Mouse (Mus musculus) G1E (cell line): ENCODE results near the gene Fgf4. TPM values are rescaled to one million over a fixed set of nuclear protein-coding genes. Genes with fewer than 3 reads are reported as not detected.
"Not testable (repeated sequence)": the region's sequence is repeated elsewhere in the genome, so short reads cannot be mapped to it uniquely, and the experiment has no call there.

Experiments used
- ATAC-seq: 2 replicates; pipeline ENCODE4 v1.8.0; 2016; ENCODE audit warnings: mild to moderate bottlenecking; ENCODE audit not compliant: insufficient number of reproducible peaks, poor library complexity, low FRiP score, severe bottlenecking; ENCODE audit errors: extremely low read depth
- DNase-seq: peaks from one replicate; pipeline ENCODE4 v3.0.0; 2012; ENCODE audit warnings: low spot score
- H3K27me3 ChIP-seq: 2 replicates; pipeline ENCODE4 v1.6.1; 2012; ENCODE audit warnings: mild to moderate bottlenecking, low read length, inconsistent platforms; ENCODE audit not compliant: insufficient read depth
- H3K36me3 ChIP-seq: replicated peaks from 2 replicates; pipeline ENCODE3; 2012; ENCODE audit warnings: mild to moderate bottlenecking, inconsistent platforms
- H3K4me1 ChIP-seq: 2 replicates; pipeline ENCODE4 v1.6.1; 2012; ENCODE audit warnings: low read depth, low read length, inconsistent platforms, mixed read lengths; ENCODE audit not compliant: insufficient read depth
- H3K4me3 ChIP-seq: 2 replicates; pipeline ENCODE4 v1.5.1; 2012; ENCODE audit warnings: low read depth, mild to moderate bottlenecking, inconsistent platforms, low read length, moderate library complexity, mixed read lengths
- H3K9me3 ChIP-seq: replicated peaks from 2 replicates; pipeline ENCODE4 v1.6.1; 2012; ENCODE audit warnings: inconsistent platforms
- CTCF ChIP-seq: IDR thresholded peaks from 2 replicates; pipeline ENCODE4 v1.5.1; 2012; ENCODE audit warnings: low read depth, low read length, inconsistent platforms, mixed read lengths
- GATA1 ChIP-seq: IDR thresholded peaks from 2 replicates; pipeline ENCODE4 v1.6.1; 2012; ENCODE audit warnings: borderline replicate concordance, low read length, inconsistent platforms, mixed read lengths
- GATA2 ChIP-seq: IDR thresholded peaks from 2 replicates; pipeline ENCODE4 v1.6.1; 2012; ENCODE audit warnings: low read depth, low read length, inconsistent platforms, borderline replicate concordance
- POLR2AphosphoS5 ChIP-seq: IDR thresholded peaks from 2 replicates; pipeline ENCODE4 v1.6.1; 2012; ENCODE audit warnings: low read depth, low read length, inconsistent platforms; ENCODE audit not compliant: insufficient replicate concordance
- TAL1 ChIP-seq: conservative IDR thresholded peaks from 2 replicates; pipeline ENCODE4 v1.6.1; 2012; ENCODE audit warnings: low read depth, low read length, inconsistent platforms, mixed read lengths
- polyA plus RNA-seq: library from polyadenylated mRNA; stranded (reverse); fragments of >175 nt; gene quantifications from 2 replicates; pipeline ENCODE4 v1.2.3, GENCODE M21; 2012
- total RNA-seq, 2 experiments: library from RNA; stranded (forward) in 1 of 2; stranded (reverse) in 1 of 2; fragments of 200-1000 nt in 1 of 2; fragments of >200 nt in 1 of 2; fragmentation: Nextera tagmentation in 1 of 2; gene quantifications; 2 replicates each; pipeline ENCODE4 v1.2.3; 2014 to 2017

Gene Fgf4
- total and polyA plus RNA-seq, 3 experiments = not detected

DNA sequence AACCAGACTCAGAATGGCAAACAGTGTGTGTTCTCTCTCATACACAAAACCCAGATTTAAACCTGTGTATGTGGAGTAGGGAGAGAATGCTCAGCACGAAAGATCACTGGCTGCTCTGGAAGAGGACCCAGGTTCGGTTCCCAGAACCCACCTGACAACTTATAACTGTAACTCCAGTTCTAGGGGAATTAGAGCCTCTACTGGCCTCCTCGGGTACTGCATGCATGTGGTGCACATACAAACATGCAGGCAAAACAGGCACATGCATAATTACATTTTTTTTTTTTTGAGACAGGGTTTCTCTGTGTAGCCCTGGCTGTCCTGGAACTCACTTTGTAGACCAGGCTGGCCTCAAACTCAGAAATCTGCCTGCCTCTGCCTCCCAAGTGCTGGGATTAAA, 58.3 kb downstream of the Fgf4 start:
- not testable (repeated sequence) for H3K4me3 ChIP-seq, DNase-seq, H3K27me3 ChIP-seq, ATAC-seq, H3K9me3 ChIP-seq
- 0 out of 2 replicates have a peak, but pooled peaks have one; percentile 23 for TF ChIP-seq CTCF
- Histone ChIP-seq H3K36me3 (peaks cover 62% of the 10 kb centered on the region), H3K4me1 (peaks cover 37% of the 10 kb centered on the region)

DNA sequence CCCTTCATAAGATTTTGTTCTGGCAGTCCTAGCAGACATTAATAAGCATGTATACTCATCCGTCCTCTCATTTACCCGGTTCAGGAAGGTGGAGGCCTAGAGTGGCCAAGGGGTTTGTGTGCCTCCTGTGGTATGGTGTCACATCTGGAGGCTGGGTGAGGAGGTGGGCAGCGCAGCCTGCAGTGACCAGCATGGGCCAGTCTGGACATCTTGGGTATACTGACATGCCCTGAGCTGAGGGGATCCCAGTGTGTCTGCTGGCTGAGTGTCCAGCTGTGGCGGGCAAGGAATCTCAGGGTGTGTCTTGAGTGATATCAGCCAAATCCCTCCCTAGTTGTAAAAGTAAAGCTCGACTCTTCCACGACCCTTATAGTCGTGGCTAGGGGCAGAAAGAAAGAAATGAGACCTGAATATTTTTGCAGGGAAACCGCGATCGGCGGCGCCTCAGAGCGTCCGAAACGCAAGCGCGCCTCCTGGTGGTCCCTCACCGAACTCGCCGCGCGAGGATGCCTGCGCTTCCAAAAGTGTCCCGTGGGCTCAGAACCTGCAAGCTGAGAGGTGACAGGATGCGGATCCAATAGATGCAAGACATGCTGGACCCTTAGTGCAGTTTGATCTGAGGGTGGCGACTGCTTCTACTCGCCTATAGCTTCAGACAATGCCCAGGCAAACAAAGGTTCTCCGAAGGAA, 59.7 kb downstream of the Fgf4 start:
- Histone ChIP-seq H3K36me3 (peaks cover 48% of the 10 kb centered on the region), H3K4me3 (peak overlapping the region; percentile 11; the same call in 1 of the 2 replicates), H3K4me1 (peaks cover 25% of the 10 kb centered on the region), H3K9me3 (0 out of 2 replicates have a peak, but pooled peaks cover 3% of the 10 kb centered on the region), H3K27me3 (no peaks in the 10 kb centered on the region)
- DNase-seq (no peak), ATAC-seq (no peak; the same call in 1 of the 2 replicates)
- no peak for TF ChIP-seq POLR2AphosphoS5
- peak; percentile 50 for TF ChIP-seq CTCF

DNA sequence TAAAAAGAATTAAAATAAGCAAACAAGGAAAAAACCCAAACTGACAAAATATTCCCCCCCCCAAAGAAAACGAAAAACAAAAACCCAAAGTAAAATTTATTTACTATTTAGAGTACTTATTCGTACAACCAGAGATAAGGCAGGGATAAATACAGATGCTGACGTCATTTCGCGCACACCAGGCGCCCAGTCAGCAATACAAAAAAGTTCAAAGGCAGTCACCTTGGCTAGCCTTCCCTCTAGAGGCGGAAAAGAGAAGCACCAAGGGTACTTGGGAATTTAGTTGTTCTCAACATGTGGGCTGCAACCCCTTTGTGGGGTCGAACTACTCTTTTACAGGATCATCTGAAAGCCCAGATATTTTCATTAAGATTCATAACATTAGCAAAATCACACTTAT, 60.6 kb downstream of the Fgf4 start:
- Histone ChIP-seq H3K36me3 (peaks cover 39% of the 10 kb centered on the region), H3K4me1 (peaks cover 21% of the 10 kb centered on the region), H3K27me3 (no peaks in the 10 kb centered on the region), H3K4me3 (no peak overlapping the region), H3K9me3 (0 out of 2 replicates have a peak, but pooled peaks cover 3% of the 10 kb centered on the region)
- TF ChIP-seq POLR2AphosphoS5 (no peak), GATA2 (no peak), GATA1 (no peak), CTCF (no peak), TAL1 (no peak)
- ATAC-seq (peak; percentile 49; the same call in 1 of the 2 replicates), DNase-seq (peak; percentile 48)

DNA sequence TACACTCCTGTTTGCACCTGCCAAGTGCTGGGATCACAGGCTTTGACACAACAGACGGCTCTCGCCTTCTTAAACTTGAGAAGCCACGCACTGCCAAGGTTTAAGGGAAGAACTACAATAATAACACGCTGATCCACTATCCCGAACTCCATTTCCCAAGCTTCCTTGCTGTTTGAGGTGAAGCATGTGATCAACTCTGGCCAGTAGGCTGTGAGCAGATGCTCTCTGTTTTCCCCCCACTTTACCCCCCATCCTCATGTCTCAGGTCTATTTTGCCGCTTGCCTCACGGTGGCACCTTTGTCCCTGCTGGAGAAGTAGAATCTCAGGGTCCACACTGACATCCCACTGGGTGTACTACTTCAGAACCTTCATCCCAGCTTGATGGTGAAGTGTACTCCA, 61.5 kb downstream of the Fgf4 start:
- no peak for TF ChIP-seq GATA2
- TF ChIP-seq CTCF = no peak
- TF ChIP-seq TAL1 = no peak
- no peak for TF ChIP-seq POLR2AphosphoS5
- no peak for TF ChIP-seq GATA1
- Histone ChIP-seq H3K4me1 (peaks cover 21% of the 10 kb centered on the region), H3K4me3 (no peak overlapping the region), H3K9me3 (0 out of 2 replicates have a peak, but pooled peaks cover 3% of the 10 kb centered on the region), H3K36me3 (peaks cover 31% of the 10 kb centered on the region), H3K27me3 (no peaks in the 10 kb centered on the region)
- ATAC-seq = no peak
- no peak for DNase-seq

GRCm38 (mm10) chr7:144911121-144911520, 64.0 kb downstream of the Fgf4 start:
- no peak for TF ChIP-seq GATA2
- no peak for TF ChIP-seq POLR2AphosphoS5
- TF ChIP-seq TAL1 = no peak
- no peak for TF ChIP-seq GATA1
- TF ChIP-seq CTCF = no peak
- Histone ChIP-seq H3K4me3 (no peak overlapping the region), H3K27me3 (no peaks in the 10 kb centered on the region), H3K36me3 (peaks cover 15% of the 10 kb centered on the region), H3K9me3 (no peaks in the 10 kb centered on the region), H3K4me1 (peaks cover 25% of the 10 kb centered on the region)
- ATAC-seq = no peak
- no peak for DNase-seq

DNA sequence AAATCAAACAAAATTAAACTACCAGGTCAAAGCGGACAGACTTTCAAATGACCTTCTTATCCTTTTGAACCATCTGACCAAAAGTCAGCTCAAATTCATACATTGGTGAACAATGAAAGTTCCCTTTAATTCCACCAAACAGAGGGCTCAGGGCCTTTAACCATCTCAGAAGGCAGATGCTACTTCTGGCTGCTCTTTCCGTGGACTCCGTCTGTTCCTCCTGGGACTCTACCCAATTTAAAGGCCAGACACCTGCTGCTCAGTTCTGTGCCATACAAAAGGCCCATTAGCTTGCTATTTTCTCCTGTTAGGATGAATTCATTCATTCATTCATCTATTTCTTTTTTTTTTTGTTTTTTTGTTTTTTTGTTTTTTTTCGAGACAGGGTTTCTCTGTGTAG, 65.7 kb downstream of the Fgf4 start:
- Histone ChIP-seq H3K4me1 (peaks cover 27% of the 10 kb centered on the region), H3K36me3 (peaks cover 24% of the 10 kb centered on the region), H3K9me3 (no peaks in the 10 kb centered on the region), H3K4me3 (no peak overlapping the region), H3K27me3 (no peaks in the 10 kb centered on the region)
- no peak for ATAC-seq
- no peak for TF ChIP-seq GATA2
- no peak for TF ChIP-seq POLR2AphosphoS5
- TF ChIP-seq TAL1 = no peak
- no peak for TF ChIP-seq CTCF
- no peak for DNase-seq
